Mouse (Mus musculus) ES-Bruce4 (cell line): ENCODE results near the gene Rundc3a. TPM values are rescaled to one million over a fixed set of nuclear protein-coding genes. Genes with fewer than 3 reads are reported as not detected.
A peak's percentile ranks its signal among the peaks of the same experiment; 100 is the strongest.

Experiments
- H3K27ac ChIP-seq: 2 replicates; pipeline ENCODE4 v1.5.1; 2012; ENCODE audit warnings: low read length, inconsistent platforms; ENCODE audit not compliant: insufficient read depth
- H3K27me3 ChIP-seq: 2 replicates; pipeline ENCODE4 v1.6.1; 2012; ENCODE audit warnings: mild to moderate bottlenecking, low read length, inconsistent platforms; ENCODE audit not compliant: control insufficient read depth, poor library complexity, insufficient read depth, severe bottlenecking
- H3K36me3 ChIP-seq: 2 replicates; pipeline ENCODE4 v1.6.1; 2012; ENCODE audit warnings: inconsistent platforms, mild to moderate bottlenecking, low read length, moderate library complexity; ENCODE audit not compliant: control insufficient read depth, poor library complexity, insufficient read depth, severe bottlenecking
- H3K4me1 ChIP-seq: one replicate; pipeline ENCODE4 v1.8.1; 2011; ENCODE audit warnings: low read length; ENCODE audit not compliant: control insufficient read depth, insufficient read depth
- H3K4me3 ChIP-seq: 2 replicates; pipeline ENCODE4 v1.5.1; 2011; ENCODE audit warnings: low read depth, mild to moderate bottlenecking, low read length
- H3K9ac ChIP-seq: 2 replicates; pipeline ENCODE4 v1.6.1; 2012; ENCODE audit warnings: low read depth, mild to moderate bottlenecking, inconsistent platforms; ENCODE audit not compliant: poor library complexity, severe bottlenecking
- H3K9me3 ChIP-seq: replicated peaks from 2 replicates; pipeline ENCODE4 v1.6.1; 2012; ENCODE audit warnings: mild to moderate bottlenecking, low read length, inconsistent platforms; ENCODE audit not compliant: control insufficient read depth, poor library complexity, insufficient read depth, severe bottlenecking
- CTCF ChIP-seq: IDR thresholded peaks from one replicate; pipeline ENCODE4 v1.8.1; 2011; ENCODE audit warnings: low read depth, low read length
- EP300 ChIP-seq: IDR thresholded peaks from 2 replicates; pipeline ENCODE4 v1.6.1; 2011; ENCODE audit warnings: low read depth, low read length; ENCODE audit not compliant: insufficient read depth
- POLR2A ChIP-seq: IDR thresholded peaks from one replicate; pipeline ENCODE4 v1.8.1; 2011; ENCODE audit warnings: low read length; ENCODE audit not compliant: insufficient read depth
- polyA plus RNA-seq: library from polyadenylated mRNA; stranded (reverse); fragments of >200 nt; gene quantifications from 2 replicates; pipeline ENCODE4 v1.2.4, GENCODE M21; 2011; ENCODE audit warnings: low read depth; ENCODE audit not compliant: missing spikeins, insufficient read depth, insufficient read length

Rundc3a gene
- polyA plus RNA-seq, 1 experiment = 7.0 TPM

GRCm38 (mm10) chr11:102431728-102432114 is 38.5 kb downstream of the Rundc3a start:
- Histone ChIP-seq H3K4me1 (no peaks in the 10 kb centered on the region), H3K27me3 (no peaks in the 10 kb centered on the region), H3K36me3 (peaks cover 10% of the 10 kb centered on the region; the same call in 1 of the 2 replicates), H3K4me3 (no peak overlapping the region), H3K27ac (no peak overlapping the region), H3K9ac (no peak overlapping the region), H3K9me3 (no peaks in the 10 kb centered on the region)
- TF ChIP-seq EP300 = no peak
- no peak for TF ChIP-seq CTCF
- TF ChIP-seq POLR2A = no peak

- TF ChIP-seq EP300 = no peak
- no peak for TF ChIP-seq CTCF
- Histone ChIP-seq H3K9ac (no peak overlapping the region), H3K9me3 (no peaks in the 10 kb centered on the region), H3K4me1 (no peaks in the 10 kb centered on the region), H3K27ac (no peak overlapping the region), H3K4me3 (no peak overlapping the region), H3K36me3 (peaks cover 10% of the 10 kb centered on the region; the same call in 1 of the 2 replicates), H3K27me3 (no peaks in the 10 kb centered on the region)
Observed at GRCm38 (mm10) chr11:102432115-102432843, 39.1 kb downstream of the Rundc3a start.

- Histone ChIP-seq H3K4me1 (no peaks in the 10 kb centered on the region), H3K27me3 (peaks cover under 1% of the 10 kb centered on the region; the same call in 1 of the 2 replicates), H3K27ac (no peak overlapping the region), H3K9me3 (no peaks in the 10 kb centered on the region), H3K9ac (no peak overlapping the region), H3K36me3 (peaks cover 10% of the 10 kb centered on the region; the same call in 1 of the 2 replicates), H3K4me3 (no peak overlapping the region)
- TF ChIP-seq CTCF (no peak), EP300 (no peak), POLR2A (no peak)
Observed at GRCm38 (mm10) chr11:102432896-102433295, 39.7 kb downstream of the Rundc3a start.

GRCm38 (mm10) chr11:102433866-102434265 is 40.7 kb downstream of the Rundc3a start:
- Histone ChIP-seq H3K4me1 (no peaks in the 10 kb centered on the region), H3K9ac (no peak overlapping the region), H3K27me3 (peaks cover 2% of the 10 kb centered on the region; the same call in 1 of the 2 replicates), H3K36me3 (peaks cover 10% of the 10 kb centered on the region; the same call in 1 of the 2 replicates), H3K4me3 (no peak overlapping the region), H3K9me3 (no peaks in the 10 kb centered on the region), H3K27ac (no peak overlapping the region)
- TF ChIP-seq CTCF (no peak), EP300 (no peak), POLR2A (no peak)

GRCm38 (mm10) chr11:102434406-102434805 is 41.2 kb downstream of the Rundc3a start:
- no peaks in the 10 kb centered on the region for H3K4me1 ChIP-seq
- H3K36me3 ChIP-seq = peaks cover 10% of the 10 kb centered on the region; the same call in 1 of the 2 replicates
- peaks cover 2% of the 10 kb centered on the region; the same call in 1 of the 2 replicates for H3K27me3 ChIP-seq
- H3K9me3 ChIP-seq = no peaks in the 10 kb centered on the region
- H3K9ac ChIP-seq = no peak overlapping the region
- no peak overlapping the region for H3K4me3 ChIP-seq
- TF ChIP-seq EP300 = no peak
- TF ChIP-seq CTCF = peak; percentile 98
- H3K27ac ChIP-seq = no peak overlapping the region
